25 mouse cellular contexts compared by ENCODE assay signal in the genomic region with DNA sequence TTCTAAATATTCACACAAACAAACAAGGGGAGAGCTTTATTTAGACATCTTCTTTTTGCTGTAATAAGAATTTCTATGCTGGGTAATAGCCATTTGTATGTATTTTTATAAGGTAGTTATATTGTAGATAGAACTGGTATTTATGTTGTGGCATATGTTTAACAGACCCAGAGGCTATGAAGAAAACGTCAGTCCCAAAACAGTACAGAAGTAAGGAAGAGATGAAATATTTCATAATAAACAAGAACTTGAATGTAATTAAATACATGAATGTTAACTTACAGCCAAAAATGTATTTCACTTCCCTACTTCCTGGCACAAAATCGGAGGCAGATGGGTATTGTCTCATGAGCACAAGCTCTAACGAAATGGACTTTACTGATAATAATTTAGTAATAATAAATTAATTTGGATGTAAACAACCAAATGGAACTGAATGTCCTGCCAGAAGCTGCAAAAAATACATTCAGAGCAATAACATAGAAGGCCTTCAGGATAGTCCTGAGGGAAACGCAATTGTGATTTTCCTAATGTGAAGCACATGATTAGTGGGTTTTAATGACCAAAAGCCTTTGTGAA.
DNase-seq lines count a peak whose midpoint lies in the region; ATAC-seq and TF ChIP-seq lines count a peak whose summit lies in the region.
"Had no signal": no experiment of that assay in that cellular context is flagged by ENCODE, and none has a peak within 500 bp of the region (broad histone marks: within the 10 kb centered on the region; RNA-seq: fewer than 3 reads in every experiment).

No protein-coding gene starts in this region.

- no peaks in the 10 kb centered on the region for H3K36me3 ChIP-seq in kidney, postnatal 0 days (ENCODE audit: insufficient read depth, low read length)
- no peaks in the 10 kb centered on the region for H3K36me3 ChIP-seq in kidney, embryonic 16.5 days (ENCODE audit: insufficient read depth, low read length)
- no peaks in the 10 kb centered on the region for H3K36me3 ChIP-seq in lung, embryonic 16.5 days (ENCODE audit: control insufficient read depth, insufficient read depth, low read length)
- H3K36me3 ChIP-seq in stomach, postnatal 0 days (ENCODE audit: control insufficient read depth, insufficient read depth, low read length): no peaks in the 10 kb centered on the region
- H3K36me3 ChIP-seq: embryonic facial prominence, embryonic 13.5 days; kidney, embryonic 15.5 days; midbrain, embryonic 13.5 days had no signal

- no peaks in the 10 kb centered on the region for H3K9me3 ChIP-seq in kidney, postnatal 0 days (replicated peaks; ENCODE audit: low read length)
- no peaks in the 10 kb centered on the region for H3K9me3 ChIP-seq in kidney, embryonic 16.5 days (ENCODE audit: low read length)
- no peaks in the 10 kb centered on the region for H3K9me3 ChIP-seq in lung, embryonic 16.5 days (ENCODE audit: control insufficient read depth, low read length)
- no peaks in the 10 kb centered on the region for H3K9me3 ChIP-seq in stomach, postnatal 0 days (ENCODE audit: control insufficient read depth, low read length)
- H3K9me3 ChIP-seq: embryonic facial prominence, embryonic 13.5 days; kidney, embryonic 15.5 days; midbrain, embryonic 13.5 days had no signal

- DNase-seq in cerebellum, adult 18-20 months: peak; percentile 32 to 35
- no peak for DNase-seq in cerebellum, adult 11-12 months
- peak; percentile 80 for DNase-seq in kidney, postnatal 0 days (ENCODE audit: low spot score)
- no peak for DNase-seq in lung, postnatal 10 days
- DNase-seq in stomach, postnatal 0 days (ENCODE audit: low spot score): no peak
- DNase-seq: adrenal gland, postnatal 14 days; embryo, embryonic 11 days; gastrocnemius, adult 2 months; gastrocnemius, postnatal 36 days; heart, adult 18-20 months; kidney, adult 18-20 months; layer of hippocampus, adult 9-11 months; liver; thymus, postnatal 14 days had no signal

- no peak overlapping the region for H3K9ac ChIP-seq in kidney, postnatal 0 days (ENCODE audit: low read depth, low read length)
- H3K9ac ChIP-seq in kidney, embryonic 16.5 days (replicated peaks; ENCODE audit: low read length): no peak overlapping the region
- H3K9ac ChIP-seq in lung, embryonic 16.5 days (ENCODE audit: low read length): no peak overlapping the region
- H3K9ac ChIP-seq in stomach, postnatal 0 days (ENCODE audit: low read length): no peak overlapping the region
- H3K9ac ChIP-seq: embryonic facial prominence, embryonic 13.5 days; hindbrain, embryonic 14.5 days; kidney, embryonic 15.5 days; midbrain, embryonic 13.5 days had no signal

- ATAC-seq in kidney, postnatal 0 days (replicated peaks; ENCODE audit: low FRiP score, low read depth): no peak
- no peak for ATAC-seq in kidney, embryonic 16.5 days (ENCODE audit: low FRiP score, low TSS enrichment)
- ATAC-seq in lung, embryonic 16.5 days (ENCODE audit: low read depth): peak; percentile 88
- no peak; the same call in 1 of the 2 replicates for ATAC-seq in stomach, postnatal 0 days (ENCODE audit: low FRiP score, low TSS enrichment)
- ATAC-seq in CD4-positive, CD25-positive, alpha-beta regulatory T cell, adult 4 months: no peak
- ATAC-seq: midbrain, embryonic 13.5 days; Patski had no signal

- no peak for TF ChIP-seq CTCF in kidney, postnatal 0 days (IDR thresholded peaks at IDR 0.05; ENCODE audit: low read depth)
- no peak for TF ChIP-seq CTCF in stomach, postnatal 0 days (IDR thresholded peaks at IDR 0.05; ENCODE audit: low read depth)

- H3K27ac ChIP-seq in kidney, postnatal 0 days: no peak overlapping the region
- no peak overlapping the region for H3K27ac ChIP-seq in kidney, embryonic 16.5 days (ENCODE audit: low read length)
- H3K27ac ChIP-seq in lung, embryonic 16.5 days (ENCODE audit: low read length): no peak overlapping the region
- H3K27ac ChIP-seq in stomach, postnatal 0 days (replicated peaks): no peak overlapping the region
- H3K27ac ChIP-seq: embryonic facial prominence, embryonic 13.5 days; gastrocnemius, adult 2 months; hindbrain, embryonic 14.5 days; kidney, embryonic 15.5 days; macrophage; midbrain, embryonic 13.5 days had no signal

- H3K4me1 ChIP-seq in kidney, postnatal 0 days (replicated peaks; ENCODE audit: insufficient read depth, low read length): no peaks in the 10 kb centered on the region
- H3K4me1 ChIP-seq in kidney, embryonic 16.5 days (ENCODE audit: insufficient read depth, low read length): no peaks in the 10 kb centered on the region
- H3K4me1 ChIP-seq in lung, embryonic 16.5 days (replicated peaks; ENCODE audit: control insufficient read depth, insufficient read depth, low read length): no peaks in the 10 kb centered on the region
- H3K4me1 ChIP-seq in stomach, postnatal 0 days (replicated peaks; ENCODE audit: control insufficient read depth, insufficient read depth): no peaks in the 10 kb centered on the region
- H3K4me1 ChIP-seq: embryonic facial prominence, embryonic 13.5 days; kidney, embryonic 15.5 days; midbrain, embryonic 13.5 days had no signal

- no peak overlapping the region for H3K4me2 ChIP-seq in kidney, postnatal 0 days (ENCODE audit: low read length)
- H3K4me2 ChIP-seq in kidney, embryonic 16.5 days (replicated peaks; ENCODE audit: low read depth, low read length): no peak overlapping the region
- H3K4me2 ChIP-seq in lung, embryonic 16.5 days (ENCODE audit: low read depth, low read length): no peak overlapping the region
- no peak overlapping the region for H3K4me2 ChIP-seq in stomach, postnatal 0 days (replicated peaks; ENCODE audit: low read depth)
- H3K4me2 ChIP-seq: embryonic facial prominence, embryonic 13.5 days; heart, embryonic 11.5 days; hindbrain, embryonic 14.5 days; kidney, embryonic 15.5 days; midbrain, embryonic 13.5 days had no signal

- no peaks in the 10 kb centered on the region for H3K27me3 ChIP-seq in kidney, postnatal 0 days (ENCODE audit: insufficient read depth, low read length)
- no peaks in the 10 kb centered on the region for H3K27me3 ChIP-seq in kidney, embryonic 16.5 days (ENCODE audit: insufficient read depth, low read length)
- no peaks in the 10 kb centered on the region for H3K27me3 ChIP-seq in lung, embryonic 16.5 days (ENCODE audit: control insufficient read depth, insufficient read depth, low read depth, low read length)
- H3K27me3 ChIP-seq in stomach, postnatal 0 days (ENCODE audit: control insufficient read depth, insufficient read depth, low read length): no peaks in the 10 kb centered on the region
- H3K27me3 ChIP-seq: embryonic facial prominence, embryonic 13.5 days; kidney, embryonic 15.5 days; midbrain, embryonic 13.5 days; Patski had no signal

- TF ChIP-seq EP300 in stomach, postnatal 0 days (optimal IDR thresholded peaks at IDR 0.05): peak; percentile 49

- no peak overlapping the region for H3K4me3 ChIP-seq in kidney, postnatal 0 days (replicated peaks; ENCODE audit: low read depth, low read length)
- H3K4me3 ChIP-seq in kidney, embryonic 16.5 days (ENCODE audit: low read length): no peak overlapping the region
- H3K4me3 ChIP-seq in lung, embryonic 16.5 days (ENCODE audit: low read length): no peak overlapping the region
- no peak overlapping the region for H3K4me3 ChIP-seq in stomach, postnatal 0 days (ENCODE audit: low read depth, low read length)
- H3K4me3 ChIP-seq: embryonic facial prominence, embryonic 13.5 days; erythroblast, embryonic 14.5 days; gastrocnemius, adult 2 months; kidney, embryonic 15.5 days; midbrain, embryonic 13.5 days had no signal

- 61% methylated on average over 4 of the region's 4 CpGs for WGBS in kidney, postnatal 0 days
- 68% methylated on average over 4 of the region's 4 CpGs for WGBS in kidney, embryonic 16.5 days
- 52% methylated on average over 4 of the region's 4 CpGs for WGBS in lung, embryonic 16.5 days
- 59% methylated on average over 4 of the region's 4 CpGs for WGBS in stomach, postnatal 0 days

Comparison
In these comparisons a context has a peak if more than half of its experiments do, and no peak if none do; other contexts are left out.
1. DNase-seq: peak in cerebellum, adult 18-20 months (2 of 2) and kidney, postnatal 0 days (single experiment); none in cerebellum, adult 11-12 months (single experiment), lung, postnatal 10 days (single experiment) and stomach, postnatal 0 days (single experiment).